Mouse (Mus musculus) layer of hippocampus, adult 11-12 months (tissue): Measurements from ENCODE around the gene Gstp2.

Source experiments
- DNase-seq: peaks from one replicate; pipeline ENCODE4 v3.0.0; 2022; ENCODE audit warnings: low spot score

Gstp2 gene

GRCm38 (mm10) chr19:4005971-4006370 is 39.9 kb downstream of the Gstp2 start:
- no peak for DNase-seq

GRCm38 (mm10) chr19:4005091-4005490 is 40.7 kb downstream of the Gstp2 start:
- DNase-seq = no peak

- no peak for DNase-seq
These were observed 41.5 kb downstream of the Gstp2 start for GRCm38 (mm10) chr19:4004331-4004730.

GRCm38 (mm10) chr19:4003641-4004040 is 42.2 kb downstream of the Gstp2 start:
- DNase-seq = no peak

- DNase-seq = no peak
These were observed 42.7 kb downstream of the Gstp2 start, which contains the start of gene Doc2g for GRCm38 (mm10) chr19:4003112-4003511. Gene Doc2g, plus strand, starts transcription at chr19:4003313.

GRCm38 (mm10) chr19:4001752-4002151 is 44.1 kb downstream of the Gstp2 start:
- DNase-seq = no peak

GRCm38 (mm10) chr19:4000949-4001525 is 44.8 kb downstream of the Gstp2 start:
- DNase-seq = no peak

- DNase-seq = peak; percentile 98
These were observed 45.5 kb downstream of the Gstp2 start, which contains the start of the genes Nudt8 and Gm49405 for GRCm38 (mm10) chr19:4000119-4000900. Gene Nudt8, plus strand, starts transcription at chr19:4000580. Gene Gm49405, plus strand, starts transcription at chr19:4000626.

- no peak for DNase-seq
These were observed 46.6 kb downstream of the Gstp2 start for GRCm38 (mm10) chr19:3999121-3999730.

GRCm38 (mm10) chr19:3998335-3998734 is 47.5 kb downstream of the Gstp2 start:
- no peak for DNase-seq

- DNase-seq = no peak
These were observed 48.6 kb downstream of the Gstp2 start for GRCm38 (mm10) chr19:3997231-3997630.

GRCm38 (mm10) chr19:3996747-3997146 is 49.1 kb downstream of the Gstp2 start:
- no peak for DNase-seq

GRCm38 (mm10) chr19:3996106-3996505 is 49.7 kb downstream of the Gstp2 start:
- DNase-seq = no peak

- no peak for DNase-seq
These were observed 50.3 kb downstream of the Gstp2 start for GRCm38 (mm10) chr19:3995505-3995904.

GRCm38 (mm10) chr19:3994932-3995331 is 50.9 kb downstream of the Gstp2 start:
- DNase-seq = no peak

- no peak for DNase-seq
These were observed 53.4 kb downstream of the Gstp2 start, which contains the start of gene Tbx10 for GRCm38 (mm10) chr19:3992416-3992815. Gene Tbx10, plus strand, starts transcription at chr19:3992752.

GRCm38 (mm10) chr19:3991966-3992365 is 53.9 kb downstream of the Gstp2 start:
- no peak for DNase-seq

- no peak for DNase-seq
These were observed 54.3 kb downstream of the Gstp2 start for GRCm38 (mm10) chr19:3991562-3991961.

GRCm38 (mm10) chr19:3990804-3991203 is 55.0 kb downstream of the Gstp2 start:
- DNase-seq = no peak
